Mouse (Mus musculus): Measurements from ENCODE around the gene Gm853. TPM values are rescaled to one million over a fixed set of nuclear protein-coding genes. Genes with fewer than 3 reads are reported as not detected.

Gene Gm853
- polyA plus RNA-seq, 1 experiment from 2014 or later, result not detected

GRCm38 (mm10) chr4:130198694-130199670 is 23.2 kb downstream of the Gm853 start:
- H3K9me3 ChIP-seq (ENCODE audit: control insufficient read depth, low read length), result no peaks in the 10 kb centered on the region
- peak overlapping the region; percentile 59 for H3K4me2 ChIP-seq (ENCODE audit: low read depth, low read length)
- 18% methylated on average over 35 of the region's 35 CpGs for WGBS
- peak; percentile 87 for ATAC-seq (ENCODE audit: low read depth)
- no peaks in the 10 kb centered on the region for H3K27me3 ChIP-seq (ENCODE audit: control insufficient read depth, insufficient read depth, low read length)
- peak overlapping the region; percentile 23 for H3K4me3 ChIP-seq (ENCODE audit: low read depth, low read length)
- H3K36me3 ChIP-seq (ENCODE audit: control insufficient read depth, insufficient read depth, low read length), result no peaks in the 10 kb centered on the region
- H3K9ac ChIP-seq (replicated peaks; ENCODE audit: low read depth, low read length), result peak overlapping the region; percentile 37; the same call in 1 of the 2 replicates
- H3K4me1 ChIP-seq (ENCODE audit: control insufficient read depth, insufficient read depth, low read length), result no peaks in the 10 kb centered on the region
- no peak overlapping the region for H3K27ac ChIP-seq (ENCODE audit: low read depth, low read length)

DNA sequence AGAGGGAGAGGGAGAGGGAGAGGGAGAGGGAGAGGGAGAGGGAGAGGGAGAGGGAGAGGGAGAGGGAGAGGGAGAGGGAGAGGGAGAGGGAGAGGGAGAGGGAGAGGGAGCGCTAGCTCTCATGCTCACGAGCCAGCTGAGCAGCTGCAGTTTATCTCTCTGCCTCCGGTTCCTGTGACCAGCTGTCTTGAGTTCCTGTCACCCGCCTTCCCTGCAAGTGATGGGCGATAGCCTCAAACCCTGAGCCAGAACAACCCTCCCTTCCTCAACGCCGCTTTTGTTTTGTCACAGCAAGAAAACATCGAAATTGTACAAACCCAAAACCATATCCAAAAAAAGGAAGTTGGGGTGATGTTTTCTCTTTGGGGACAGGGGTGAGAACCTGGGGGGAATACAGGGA is 25.7 kb downstream of the Gm853 start:
- H3K4me1 ChIP-seq (ENCODE audit: control insufficient read depth, insufficient read depth, low read length), result no peaks in the 10 kb centered on the region
- no peak overlapping the region for H3K27ac ChIP-seq (ENCODE audit: low read depth, low read length)
- H3K36me3 ChIP-seq (ENCODE audit: control insufficient read depth, insufficient read depth, low read length), result no peaks in the 10 kb centered on the region
- no peak overlapping the region for H3K9ac ChIP-seq (replicated peaks; ENCODE audit: low read depth, low read length)
- H3K9me3 ChIP-seq (ENCODE audit: control insufficient read depth, low read length), result no peaks in the 10 kb centered on the region
- H3K27me3 ChIP-seq (ENCODE audit: control insufficient read depth, insufficient read depth, low read length), result no peaks in the 10 kb centered on the region
- 84% methylated on average over 8 of the region's 8 CpGs for WGBS
- no peak overlapping the region for H3K4me3 ChIP-seq (ENCODE audit: low read depth, low read length)
- H3K4me2 ChIP-seq (ENCODE audit: low read depth, low read length), result no peak overlapping the region
- ATAC-seq (ENCODE audit: low read depth), result no peak

DNA sequence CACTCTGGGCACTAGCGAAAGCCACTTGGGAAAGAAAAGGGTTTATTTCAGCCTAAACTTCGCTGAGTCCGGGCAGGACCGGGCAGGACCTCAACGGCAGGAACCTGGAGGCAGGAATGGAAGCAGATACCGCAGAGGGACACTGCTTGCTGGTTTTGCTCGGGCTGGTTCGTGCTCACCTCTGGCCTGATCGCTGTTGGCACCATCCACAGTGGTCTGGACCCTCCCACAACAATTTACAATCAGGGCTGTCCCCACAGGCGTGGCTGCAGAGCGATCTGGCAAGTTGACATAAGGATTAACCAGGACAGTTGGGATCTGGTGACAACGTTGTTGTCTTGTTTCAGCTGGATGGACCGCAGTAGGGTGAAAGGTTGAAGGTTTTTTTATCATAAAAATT is 26.3 kb downstream of the Gm853 start:
- H3K27ac ChIP-seq (ENCODE audit: low read depth, low read length), result no peak overlapping the region
- no peaks in the 10 kb centered on the region for H3K27me3 ChIP-seq (ENCODE audit: control insufficient read depth, insufficient read depth, low read length)
- WGBS, result 75% methylated on average over 13 of the region's 13 CpGs
- H3K9ac ChIP-seq (replicated peaks; ENCODE audit: low read depth, low read length), result no peak overlapping the region
- no peaks in the 10 kb centered on the region for H3K4me1 ChIP-seq (ENCODE audit: control insufficient read depth, insufficient read depth, low read length)
- no peak overlapping the region for H3K4me2 ChIP-seq (ENCODE audit: low read depth, low read length)
- no peak overlapping the region for H3K4me3 ChIP-seq (ENCODE audit: low read depth, low read length)
- ATAC-seq (ENCODE audit: low read depth), result no peak
- H3K9me3 ChIP-seq (ENCODE audit: control insufficient read depth, low read length), result no peaks in the 10 kb centered on the region
- H3K36me3 ChIP-seq (ENCODE audit: control insufficient read depth, insufficient read depth, low read length), result no peaks in the 10 kb centered on the region

DNA sequence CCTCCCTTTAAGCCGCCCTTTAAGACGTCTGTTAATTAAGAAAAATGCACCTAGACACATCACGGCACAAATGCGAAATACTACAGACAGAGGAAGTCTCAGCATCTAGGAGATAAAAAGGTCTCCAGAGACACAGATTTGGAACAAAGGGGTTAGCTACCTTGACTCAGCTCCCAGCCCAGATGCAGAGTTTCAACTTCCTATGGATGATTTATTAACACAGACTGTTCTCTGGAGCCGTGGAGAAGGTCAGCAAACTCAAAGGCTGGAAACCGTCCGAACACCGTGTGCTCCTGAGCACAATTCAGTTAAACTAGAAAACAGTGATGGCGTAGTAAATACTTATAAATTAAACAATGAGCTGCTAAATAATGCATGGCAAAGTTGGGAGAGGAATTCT is 29.9 kb downstream of the Gm853 start:
- Histone ChIP-seq H3K27me3 (ENCODE audit: control insufficient read depth, insufficient read depth, low read length) (no peaks in the 10 kb centered on the region; the same call in 1 of the 2 replicates), H3K27ac (ENCODE audit: low read depth, low read length) (no peak overlapping the region), H3K4me1 (ENCODE audit: control insufficient read depth, insufficient read depth, low read length) (no peaks in the 10 kb centered on the region), H3K4me3 (ENCODE audit: low read depth, low read length) (no peak overlapping the region), H3K9ac (replicated peaks; ENCODE audit: low read depth, low read length) (no peak overlapping the region), H3K36me3 (ENCODE audit: control insufficient read depth, insufficient read depth, low read length) (no peaks in the 10 kb centered on the region), H3K9me3 (ENCODE audit: control insufficient read depth, low read length) (no peaks in the 10 kb centered on the region), H3K4me2 (ENCODE audit: low read depth, low read length) (no peak overlapping the region)
- ATAC-seq (ENCODE audit: low read depth), result no peak
- 46% methylated on average over 9 of the region's 9 CpGs for WGBS

DNA sequence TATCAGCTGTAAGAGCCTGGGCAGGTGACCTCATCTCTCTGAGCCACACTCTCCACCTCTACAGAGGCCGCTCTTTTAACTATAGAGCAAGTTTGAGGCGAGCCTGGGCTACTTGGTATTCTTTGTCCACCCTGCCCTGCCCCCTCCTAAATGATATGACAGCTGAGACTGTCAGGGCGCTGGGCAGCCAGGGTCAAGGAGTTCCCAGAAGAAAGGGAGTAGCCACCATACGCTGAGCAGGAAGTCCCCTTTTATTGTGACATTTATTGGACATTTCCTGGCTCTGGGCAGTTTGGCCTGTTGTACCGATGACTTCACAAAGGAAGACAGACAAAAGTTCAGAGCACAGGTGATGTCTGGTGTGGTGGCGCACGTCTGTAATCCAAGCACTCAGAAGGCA is 32.6 kb downstream of the Gm853 start:
- Histone ChIP-seq H3K4me2 (ENCODE audit: low read depth, low read length) (no peak overlapping the region), H3K9ac (replicated peaks; ENCODE audit: low read depth, low read length) (no peak overlapping the region), H3K4me1 (ENCODE audit: control insufficient read depth, insufficient read depth, low read length) (no peaks in the 10 kb centered on the region), H3K9me3 (ENCODE audit: control insufficient read depth, low read length) (no peaks in the 10 kb centered on the region), H3K27me3 (ENCODE audit: control insufficient read depth, insufficient read depth, low read length) (no peaks in the 10 kb centered on the region; the same call in 1 of the 2 replicates), H3K4me3 (ENCODE audit: low read depth, low read length) (no peak overlapping the region), H3K27ac (ENCODE audit: low read depth, low read length) (no peak overlapping the region), H3K36me3 (ENCODE audit: control insufficient read depth, insufficient read depth, low read length) (no peaks in the 10 kb centered on the region)
- ATAC-seq (ENCODE audit: low read depth), result no peak
- 68% methylated on average over 7 of the region's 7 CpGs for WGBS

DNA sequence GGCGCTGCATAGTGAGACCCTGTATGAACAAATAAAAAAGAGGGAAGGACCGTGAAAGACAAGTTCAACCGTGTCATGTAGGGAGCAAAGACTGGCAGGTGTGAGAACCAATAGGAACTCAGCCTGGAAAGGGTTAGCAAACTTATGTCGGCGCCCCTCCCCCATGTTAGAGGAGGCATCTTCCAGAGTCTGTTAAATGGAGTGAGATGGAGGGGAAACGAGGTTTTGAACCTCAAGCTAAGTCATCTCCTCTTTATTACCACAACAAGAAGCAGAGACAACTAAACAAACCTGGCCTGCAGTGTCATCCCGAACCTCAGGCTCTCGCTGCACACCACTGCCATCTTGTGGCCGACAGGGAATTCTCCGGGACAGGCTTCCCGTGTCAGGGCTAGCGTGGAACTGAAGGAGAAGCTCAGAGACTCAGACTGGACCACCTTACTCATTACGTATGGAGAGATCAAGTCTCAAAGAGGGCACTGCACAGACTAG is 33.3 kb downstream of the Gm853 start:
- Histone ChIP-seq H3K27ac (ENCODE audit: low read depth, low read length) (no peak overlapping the region), H3K36me3 (ENCODE audit: control insufficient read depth, insufficient read depth, low read length) (no peaks in the 10 kb centered on the region), H3K4me3 (ENCODE audit: low read depth, low read length) (no peak overlapping the region), H3K4me1 (ENCODE audit: control insufficient read depth, insufficient read depth, low read length) (no peaks in the 10 kb centered on the region), H3K9ac (replicated peaks; ENCODE audit: low read depth, low read length) (no peak overlapping the region), H3K4me2 (ENCODE audit: low read depth, low read length) (peak overlapping the region; percentile 12; the same call in 1 of the 2 replicates), H3K9me3 (ENCODE audit: control insufficient read depth, low read length) (no peaks in the 10 kb centered on the region), H3K27me3 (ENCODE audit: control insufficient read depth, insufficient read depth, low read length) (no peaks in the 10 kb centered on the region; the same call in 1 of the 2 replicates)
- WGBS, result 5% methylated on average over 13 of the region's 13 CpGs
- peak; percentile 78; the same call in 1 of the 2 replicates for ATAC-seq (ENCODE audit: low read depth)

DNA sequence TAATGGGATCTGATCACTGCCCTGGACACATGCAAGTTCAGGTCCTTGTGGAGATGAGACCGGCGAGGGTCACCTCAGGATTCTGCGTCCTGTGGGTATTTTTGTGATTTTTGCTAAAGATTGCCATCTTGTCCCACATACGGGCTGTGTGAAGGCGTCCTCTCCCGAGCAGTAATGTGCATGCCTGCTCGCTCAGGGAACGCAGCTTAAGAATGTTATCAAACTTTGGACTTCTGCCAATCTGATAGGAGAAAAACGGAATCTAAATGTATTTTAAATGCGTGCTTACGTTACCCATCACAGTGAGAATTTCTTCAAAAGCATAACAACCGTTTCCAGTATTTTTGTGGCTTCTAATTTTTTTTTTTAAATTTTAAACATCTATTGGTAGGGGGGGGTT is 35.3 kb downstream of the Gm853 start:
- H3K4me3 ChIP-seq (ENCODE audit: low read depth, low read length), result no peak overlapping the region
- H3K36me3 ChIP-seq (ENCODE audit: control insufficient read depth, insufficient read depth, low read length), result no peaks in the 10 kb centered on the region
- no peak overlapping the region for H3K27ac ChIP-seq (ENCODE audit: low read depth, low read length)
- 83% methylated on average over 12 of the region's 12 CpGs for WGBS
- H3K9ac ChIP-seq (replicated peaks; ENCODE audit: low read depth, low read length), result no peak overlapping the region
- no peaks in the 10 kb centered on the region for H3K4me1 ChIP-seq (ENCODE audit: control insufficient read depth, insufficient read depth, low read length)
- no peak for ATAC-seq (ENCODE audit: low read depth)
- no peak overlapping the region for H3K4me2 ChIP-seq (ENCODE audit: low read depth, low read length)
- H3K9me3 ChIP-seq (ENCODE audit: control insufficient read depth, low read length), result no peaks in the 10 kb centered on the region
- H3K27me3 ChIP-seq (ENCODE audit: control insufficient read depth, insufficient read depth, low read length), result no peaks in the 10 kb centered on the region; the same call in 1 of the 2 replicates

DNA sequence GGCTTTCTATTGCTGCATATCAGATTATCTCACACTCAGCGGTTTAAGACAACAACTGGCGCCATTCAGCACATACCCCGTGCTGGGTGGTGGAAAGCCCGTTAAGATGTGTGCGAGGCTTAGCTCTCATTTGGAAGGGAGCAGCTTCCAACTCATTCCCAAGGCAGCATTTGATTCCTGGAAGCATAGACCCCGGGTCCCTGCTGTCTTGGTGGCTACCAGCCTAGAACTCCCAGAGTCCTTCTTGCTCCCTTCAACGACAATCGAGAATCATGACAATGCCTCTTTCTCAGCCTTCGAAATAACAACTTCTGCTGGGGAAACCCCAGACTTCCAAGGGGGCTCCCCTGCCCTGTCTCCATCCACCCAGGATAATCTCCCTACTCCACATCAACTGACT is 35.8 kb downstream of the Gm853 start:
- ATAC-seq (ENCODE audit: low read depth), result no peak
- Histone ChIP-seq H3K27me3 (ENCODE audit: control insufficient read depth, insufficient read depth, low read length) (no peaks in the 10 kb centered on the region; the same call in 1 of the 2 replicates), H3K4me2 (ENCODE audit: low read depth, low read length) (no peak overlapping the region), H3K36me3 (ENCODE audit: control insufficient read depth, insufficient read depth, low read length) (no peaks in the 10 kb centered on the region), H3K4me1 (ENCODE audit: control insufficient read depth, insufficient read depth, low read length) (no peaks in the 10 kb centered on the region), H3K9ac (replicated peaks; ENCODE audit: low read depth, low read length) (no peak overlapping the region), H3K9me3 (ENCODE audit: control insufficient read depth, low read length) (no peaks in the 10 kb centered on the region), H3K27ac (ENCODE audit: low read depth, low read length) (no peak overlapping the region), H3K4me3 (ENCODE audit: low read depth, low read length) (no peak overlapping the region)
- 88% methylated on average over 9 of the region's 9 CpGs for WGBS

GRCm38 (mm10) chr4:130183879-130184278 is 38.3 kb downstream of the Gm853 start:
- Histone ChIP-seq H3K27ac (ENCODE audit: low read depth, low read length) (no peak overlapping the region), H3K4me3 (ENCODE audit: low read depth, low read length) (no peak overlapping the region), H3K36me3 (ENCODE audit: control insufficient read depth, insufficient read depth, low read length) (no peaks in the 10 kb centered on the region), H3K27me3 (ENCODE audit: control insufficient read depth, insufficient read depth, low read length) (no peaks in the 10 kb centered on the region), H3K4me2 (ENCODE audit: low read depth, low read length) (no peak overlapping the region), H3K9me3 (ENCODE audit: control insufficient read depth, low read length) (no peaks in the 10 kb centered on the region), H3K4me1 (ENCODE audit: control insufficient read depth, insufficient read depth, low read length) (no peaks in the 10 kb centered on the region), H3K9ac (replicated peaks; ENCODE audit: low read depth, low read length) (no peak overlapping the region)
- WGBS, result 92% methylated on average over 5 of the region's 5 CpGs
- ATAC-seq (ENCODE audit: low read depth), result no peak
